Mouse (Mus musculus) kidney, postnatal 10 days (tissue): ENCODE results near the gene Inpp5a.
"Not testable (repeated sequence)": the region's sequence is repeated elsewhere in the genome, so short reads cannot be mapped to it uniquely, and the experiment has no call there.

ENCODE experiments used
- DNase-seq: peaks from one replicate; pipeline ENCODE4 v3.0.0; 2021; ENCODE audit warnings: mixed read lengths

Inpp5a gene

GRCm38 (mm10) chr7:139401791-139402190, 12.9 kb downstream of the Inpp5a start:
- no peak for DNase-seq

- DNase-seq: no peak
These were observed 13.8 kb downstream of the Inpp5a start for GRCm38 (mm10) chr7:139402721-139403120.

- no peak for DNase-seq
These were observed 17.7 kb downstream of the Inpp5a start for GRCm38 (mm10) chr7:139406581-139406980.

GRCm38 (mm10) chr7:139407966-139408365, 19.1 kb downstream of the Inpp5a start:
- DNase-seq: no peak

- DNase-seq: no peak
These were observed 21.0 kb downstream of the Inpp5a start for GRCm38 (mm10) chr7:139409903-139410302.

GRCm38 (mm10) chr7:139412223-139412950, 23.5 kb downstream of the Inpp5a start:
- no peak for DNase-seq

- no peak for DNase-seq
These were observed 24.5 kb downstream of the Inpp5a start for GRCm38 (mm10) chr7:139413400-139413799.

GRCm38 (mm10) chr7:139415616-139416225, 26.8 kb downstream of the Inpp5a start:
- DNase-seq: no peak

- no peak for DNase-seq
These were observed 29.5 kb downstream of the Inpp5a start for GRCm38 (mm10) chr7:139418371-139418770.

GRCm38 (mm10) chr7:139422827-139423226, 33.9 kb downstream of the Inpp5a start:
- no peak for DNase-seq

- DNase-seq: peak; percentile 74
These were observed 45.4 kb downstream of the Inpp5a start for GRCm38 (mm10) chr7:139434095-139434830.

- not testable (repeated sequence) for DNase-seq
These were observed 46.0 kb downstream of the Inpp5a start for GRCm38 (mm10) chr7:139434931-139435330.

GRCm38 (mm10) chr7:139435749-139436148, 46.8 kb downstream of the Inpp5a start:
- no peak for DNase-seq

GRCm38 (mm10) chr7:139436951-139437350, 48.0 kb downstream of the Inpp5a start:
- no peak for DNase-seq

- no peak for DNase-seq
These were observed 48.6 kb downstream of the Inpp5a start for GRCm38 (mm10) chr7:139437471-139437870.

GRCm38 (mm10) chr7:139437926-139438600, 49.2 kb downstream of the Inpp5a start:
- no peak for DNase-seq

- no peak for DNase-seq
These were observed 49.7 kb downstream of the Inpp5a start for GRCm38 (mm10) chr7:139438601-139438945.

GRCm38 (mm10) chr7:139439031-139439430, 50.1 kb downstream of the Inpp5a start:
- DNase-seq: no peak

GRCm38 (mm10) chr7:139439922-139440895, 51.3 kb downstream of the Inpp5a start:
- no peak for DNase-seq

GRCm38 (mm10) chr7:139441022-139441421, 52.1 kb downstream of the Inpp5a start:
- DNase-seq: no peak

GRCm38 (mm10) chr7:139441761-139442211, 52.9 kb downstream of the Inpp5a start:
- DNase-seq: peak; percentile 49

GRCm38 (mm10) chr7:139445621-139446020, 56.7 kb downstream of the Inpp5a start:
- no peak for DNase-seq
